Mouse (Mus musculus) heart, postnatal 25 days (tissue): Measurements from ENCODE around the gene Dio1. TPM values are rescaled to one million over a fixed set of nuclear protein-coding genes. Genes with fewer than 3 reads are reported as not detected.

ENCODE experiments used
- DNase-seq: peaks from one replicate; pipeline ENCODE4 v3.0.0; 2022; ENCODE audit warnings: low spot score
- intact Hi-C: fragments of 180-260 bp; cut with DNase I; formaldehyde crosslinking; loops from one replicate; pipeline ENCODE4 v1.15.1; 2025
- total RNA-seq, 2 experiments: library from RNA; stranded (reverse); gene quantifications; 2 replicates each; pipeline ENCODE4 v1.2.3; 2021

Dio1 gene
- total RNA-seq, 2 experiments from 2014 or later, result not detected

DNA sequence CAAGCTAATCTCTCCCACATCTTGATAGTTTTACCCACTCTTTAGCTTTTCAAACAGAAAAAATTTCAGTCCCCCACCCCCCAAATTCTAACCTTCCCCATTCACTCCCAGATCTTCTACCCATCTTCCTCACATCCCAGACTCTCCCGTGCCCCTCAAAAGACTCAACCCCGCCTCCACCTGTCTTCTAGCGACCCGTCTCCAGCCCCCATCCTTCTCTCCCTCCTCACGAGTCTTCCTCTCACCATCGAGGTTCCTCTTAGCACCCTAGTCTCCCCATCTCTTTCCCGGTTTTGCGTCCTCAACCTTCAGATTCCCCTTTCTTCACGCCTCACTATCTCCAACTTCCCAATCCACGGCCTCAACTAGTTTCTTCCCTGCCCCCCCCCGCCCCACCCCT, 54.4 kb downstream of the Dio1 start:
- intact Hi-C loops, result loop anchor here (2.0 to 5.0 kb wide), 3 partner anchors 62 to 115 kb away; partner anchors contain the start of genes Ndc1, Tceanc2, Tmem59 and Yipf1
- DNase-seq, result no peak

DNA sequence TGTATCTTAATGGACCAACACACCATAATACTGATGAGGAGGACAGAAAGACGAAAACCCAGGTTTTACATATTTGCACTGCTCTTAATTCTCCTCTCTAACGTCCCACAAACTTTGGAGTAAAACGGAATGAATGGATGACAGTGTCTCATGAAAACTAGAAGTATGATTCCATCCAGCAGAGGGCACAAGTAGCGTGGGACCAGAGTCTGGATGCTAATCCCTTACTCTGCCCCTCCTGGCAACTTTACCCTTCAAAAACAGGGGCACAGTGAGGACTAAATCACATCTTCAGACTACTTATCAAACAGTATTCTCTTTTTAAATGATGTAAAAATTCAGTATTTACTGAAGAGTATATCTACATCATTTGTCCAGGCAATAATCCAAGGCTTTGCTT, 56.5 kb downstream of the Dio1 start:
- intact Hi-C loops, result loop anchor here (2.0 to 5.0 kb wide), 2 partner anchors 98 to 117 kb away; partner anchors contain the start of gene Ndc1
- DNase-seq, result no peak

DNA sequence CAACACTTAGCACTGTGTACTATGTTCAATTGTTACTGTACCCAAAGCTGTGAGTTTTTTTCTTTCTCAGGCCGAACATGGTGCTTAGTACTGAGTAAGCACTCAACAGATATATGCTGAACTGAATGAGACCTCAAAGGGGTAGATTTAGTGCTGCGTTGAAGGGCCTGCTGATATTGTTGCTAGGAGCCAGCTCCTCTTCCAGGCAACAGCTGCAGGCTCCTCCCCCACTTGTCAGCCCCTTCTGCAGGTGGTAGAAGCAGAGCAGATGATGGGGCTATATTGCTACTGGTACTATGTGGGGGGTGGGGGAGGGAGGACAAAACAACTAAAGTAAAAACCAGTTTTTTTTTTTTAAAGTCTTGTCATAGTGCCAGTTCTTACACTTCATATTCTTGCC, 57.5 kb downstream of the Dio1 start:
- DNase-seq, result no peak
- intact Hi-C loops, result no loop called here

DNA sequence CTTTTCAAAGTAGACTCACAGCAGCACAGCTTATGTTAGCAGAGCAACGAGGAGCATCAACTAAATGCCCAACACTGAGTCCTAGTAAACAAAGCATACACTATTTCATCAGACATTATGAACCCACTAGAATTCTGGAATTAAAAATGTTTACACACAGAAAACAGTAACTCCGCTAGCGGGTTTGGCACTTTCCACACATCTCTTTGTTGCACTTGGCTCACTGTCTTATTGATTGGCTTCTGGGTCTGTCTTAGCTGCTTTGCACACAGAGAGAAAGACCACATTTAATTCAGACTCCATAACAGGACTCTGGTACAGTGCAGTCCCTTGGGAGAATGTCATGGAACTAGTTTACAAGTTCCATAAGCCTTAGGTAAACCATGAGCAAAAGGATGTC, 58.9 kb downstream of the Dio1 start:
- intact Hi-C loops, result no loop called here
- DNase-seq, result no peak

DNA sequence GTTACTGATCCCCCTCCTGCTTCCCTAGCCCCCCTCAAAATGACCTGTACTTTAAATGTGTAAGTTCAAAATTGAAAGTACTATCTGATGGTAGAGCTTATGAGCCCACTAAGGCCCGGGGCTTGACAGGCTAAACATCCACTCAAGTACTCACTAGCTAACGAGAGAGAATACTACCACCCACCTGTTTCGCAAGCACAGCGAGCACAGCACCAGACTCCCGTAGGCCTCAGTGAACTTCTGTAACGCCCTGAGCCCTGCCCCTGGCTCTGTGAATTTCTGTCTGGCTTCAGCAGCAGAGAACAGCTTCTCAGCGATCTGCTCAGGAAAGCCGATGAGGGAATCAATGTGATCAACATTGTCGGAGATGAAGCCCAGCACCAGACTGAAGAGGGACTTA, 59.9 kb downstream of the Dio1 start:
- DNase-seq, result no peak
- intact Hi-C loops, result no loop called here

DNA sequence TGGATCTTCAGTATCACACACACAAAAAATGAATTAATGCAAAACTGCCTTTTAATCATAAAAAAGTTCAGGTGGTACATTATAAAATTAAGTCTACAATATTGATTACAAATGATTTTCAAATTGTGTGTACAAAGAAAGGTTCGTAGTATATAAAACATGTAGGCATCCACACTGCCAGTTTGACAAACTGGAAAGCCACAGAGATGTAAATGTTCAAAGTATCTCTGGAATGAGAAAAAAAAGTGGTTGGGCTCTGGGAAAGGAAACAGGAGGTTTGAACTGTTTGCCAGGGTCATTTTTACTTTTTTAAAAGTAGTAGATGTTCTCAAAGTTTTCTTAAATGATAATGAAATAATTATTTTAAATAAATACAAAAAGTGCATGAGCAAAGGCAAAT, 60.9 kb downstream of the Dio1 start:
- intact Hi-C loops, result no loop called here
- DNase-seq, result no peak

DNA sequence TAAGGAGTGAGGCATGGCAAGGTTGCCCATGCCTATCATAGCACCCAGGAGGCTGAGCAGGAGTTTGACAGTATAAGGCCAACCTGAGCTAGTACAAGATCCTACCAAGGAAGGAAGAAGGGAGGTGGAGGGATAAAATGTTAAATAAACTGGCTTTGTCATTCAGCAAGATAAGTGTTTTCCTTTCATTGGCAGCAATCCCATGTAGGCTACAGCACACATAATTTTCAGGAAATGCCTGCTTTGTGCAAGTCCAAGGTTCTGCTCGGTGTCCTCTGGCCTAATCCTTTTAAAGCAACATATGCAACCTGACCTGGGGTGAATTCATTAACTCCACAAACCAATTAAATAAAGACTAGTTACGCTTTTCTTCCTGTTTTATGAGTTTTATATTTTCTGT, 61.6 kb downstream of the Dio1 start:
- intact Hi-C loops, result no loop called here
- no peak for DNase-seq

DNA sequence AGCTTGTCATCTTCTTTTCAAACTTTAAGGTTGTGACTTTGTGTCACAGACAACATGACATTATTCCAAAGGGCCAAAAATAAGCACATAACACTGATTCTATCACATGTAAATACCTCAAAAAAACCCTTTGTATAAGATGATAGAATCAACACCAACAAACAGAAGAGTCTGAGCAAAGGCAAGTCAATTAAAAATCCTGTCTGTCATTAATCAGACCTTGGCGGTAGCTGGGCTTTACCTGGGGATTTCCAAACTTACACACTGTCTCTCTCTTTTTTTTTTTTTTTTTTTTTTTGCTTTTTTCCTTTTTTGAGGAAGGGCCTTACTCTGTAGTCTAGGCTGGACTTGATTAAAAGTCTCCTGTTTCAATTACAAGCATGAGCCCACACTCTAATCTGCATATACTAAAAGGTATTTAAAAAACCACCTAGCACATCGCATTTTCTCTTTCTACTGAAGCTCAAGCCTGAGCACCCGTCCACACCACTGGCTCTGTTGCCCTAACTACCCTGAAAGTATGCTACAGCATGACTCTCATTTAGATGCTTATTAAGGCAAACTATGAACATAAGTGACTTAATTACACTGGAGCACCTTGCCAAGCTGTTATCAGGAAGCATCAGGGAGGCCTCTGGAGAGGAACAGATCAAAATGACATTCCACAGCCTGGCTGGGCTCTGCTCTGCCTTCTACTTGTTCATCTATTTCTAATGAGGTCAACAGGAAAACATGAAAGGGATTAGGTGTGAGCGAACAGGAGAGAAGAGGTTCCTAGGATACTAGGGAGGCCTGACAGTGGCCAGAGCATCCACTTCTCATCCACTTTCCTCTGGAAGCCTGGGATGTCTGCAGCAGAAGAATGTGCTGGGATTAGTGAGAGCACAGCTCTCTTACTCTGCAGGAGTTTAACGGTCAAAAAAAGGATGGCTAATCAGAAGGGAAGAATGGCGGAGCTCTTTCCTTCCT, 63.3 kb downstream of the Dio1 start:
- intact Hi-C loops, result no loop called here
- DNase-seq, result no peak

Other genes starting within 250 kb of the Dio1 start
- 100 to 1,000 TPM; 110 to 111 TPM for gene Mrpl37, start 240.3 kb downstream of the Dio1 start, total RNA-seq
- gene Cyb5rl, start 240.2 kb downstream of the Dio1 start, total RNA-seq, result 10 to 100 TPM; 14.2 to 17.8 TPM
- gene Cdcp2, start 210.3 kb downstream of the Dio1 start, total RNA-seq, result not detected
- gene Tmem59, start 128.8 kb downstream of the Dio1 start, total RNA-seq, result 100 to 1,000 TPM; 114 to 137 TPM
- gene Tceanc2, start 128.1 kb downstream of the Dio1 start, total RNA-seq, result 10 to 100 TPM; 10.7 to 14.2 TPM
- gene Ldlrad1, start 98.0 kb downstream of the Dio1 start, total RNA-seq, result not detected
- 10 to 100 TPM; 10.7 to 13.3 TPM for gene Lrrc42, start 53.6 kb downstream of the Dio1 start, total RNA-seq
- 10 to 100 TPM; 10.5 to 13.0 TPM for gene Hspb11, start 53.6 kb downstream of the Dio1 start, total RNA-seq
- 10 to 100 TPM; 20.7 to 22.3 TPM for gene Yipf1, start 7.2 kb upstream of the Dio1 start, total RNA-seq
- gene Ndc1, start 60.6 kb upstream of the Dio1 start, total RNA-seq, result 10 to 100 TPM; 12.3 to 12.4 TPM
- gene Glis1, start 127.4 kb upstream of the Dio1 start, total RNA-seq, result under 1 TPM; 0.28 to 0.42 TPM